Mouse (Mus musculus) cerebellum, adult (tissue): Measurements from ENCODE around the gene Tacc3.

Source experiments
- ATAC-seq: cut with Nextera tagmentation; 2 replicates; pipeline ENCODE4 v1.9.2; 2017; ENCODE audit warnings: mild to moderate bottlenecking, moderate library complexity, mixed read lengths; ENCODE audit not compliant: insufficient number of reproducible peaks, low FRiP score, low TSS enrichment

The Tacc3 gene

DNA sequence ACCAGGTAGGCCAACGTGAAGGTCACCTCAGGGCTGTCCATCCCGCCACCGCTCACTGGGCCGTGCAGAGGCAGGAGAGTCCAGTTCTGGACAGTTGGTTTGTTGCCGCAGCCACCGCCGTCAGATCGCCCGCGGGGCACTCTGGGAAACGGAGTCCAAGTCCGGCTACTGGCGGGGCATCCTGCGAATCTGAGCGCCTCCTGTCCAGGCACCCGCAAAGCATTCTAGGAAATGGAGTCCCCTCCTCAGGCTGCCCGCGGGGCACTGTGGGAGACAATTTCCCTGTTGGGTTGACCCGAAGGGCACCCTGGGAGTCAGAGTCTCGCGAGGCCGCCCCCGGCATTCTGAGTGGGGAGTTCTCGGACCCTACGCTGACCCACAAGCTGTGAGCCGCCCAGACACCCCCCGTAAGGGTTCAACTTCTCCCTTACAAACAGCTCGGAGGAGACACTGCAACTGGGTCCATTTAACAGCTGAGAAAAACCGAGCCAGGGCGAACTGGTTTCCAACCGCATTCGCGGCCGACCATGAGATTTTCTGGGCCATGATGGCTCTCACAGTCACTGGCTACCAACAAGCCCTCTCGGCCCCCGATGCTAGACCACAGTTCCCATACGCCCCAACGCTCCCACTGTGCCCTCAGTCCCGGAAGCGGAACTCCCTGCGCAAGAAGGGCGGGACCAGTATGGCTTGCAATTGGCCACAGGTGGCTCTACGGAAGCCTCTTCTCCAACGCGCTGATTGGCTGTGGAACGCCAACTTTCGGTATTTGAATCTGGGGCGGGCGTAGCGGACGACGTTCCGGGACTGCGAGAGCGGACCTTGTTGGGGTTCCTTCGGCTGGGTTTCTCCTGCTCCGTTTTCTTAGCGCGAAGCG, at the start of gene Tacc3, which contains the start of gene Tmem129:
TSS of gene Tacc3 (plus strand) at position 342 of the 877 bp plus-strand sequence.
TSS of gene Tmem129 (minus strand) at position 630 of the 877 bp plus-strand sequence.
- peak; percentile 93 for ATAC-seq

DNA sequence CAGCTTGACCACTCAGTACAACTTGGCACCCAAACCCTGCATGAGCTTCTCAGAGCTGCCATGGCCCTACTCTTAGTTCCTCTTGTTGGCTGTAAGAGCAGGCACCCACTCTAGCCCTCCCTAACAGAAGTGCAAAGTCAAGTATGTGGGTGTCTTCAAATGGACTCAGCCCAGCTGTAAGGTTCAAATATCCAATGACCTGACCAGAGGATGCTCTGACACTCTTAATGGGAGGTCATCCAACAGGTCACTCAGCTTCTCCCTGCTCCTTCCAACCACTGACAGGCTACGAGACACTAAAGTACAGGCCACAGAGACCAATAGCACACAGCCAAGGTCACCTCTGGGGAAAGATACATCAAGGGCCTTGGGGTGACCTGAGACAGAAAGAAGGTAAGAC, 48.7 kb upstream of the Tacc3 start:
- ATAC-seq: no peak

DNA sequence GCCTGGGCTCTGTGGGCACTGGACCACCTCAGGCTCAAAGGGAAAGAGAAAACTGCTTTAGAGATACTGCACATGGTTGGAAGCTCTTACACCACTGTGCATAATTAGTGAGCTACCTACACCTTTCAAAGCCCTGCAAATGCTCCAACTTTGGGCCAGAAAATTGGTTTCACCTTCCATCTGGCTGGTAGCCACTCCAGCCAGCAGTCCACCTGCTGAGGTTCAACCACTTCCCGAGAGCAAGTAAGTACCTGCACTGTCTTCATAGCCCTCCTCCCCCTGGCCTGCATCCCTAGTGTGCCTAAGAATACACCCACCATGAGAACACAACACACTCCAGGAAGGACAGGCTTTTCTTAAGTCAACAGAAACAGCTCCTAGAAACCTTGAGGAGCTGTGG, 46.1 kb upstream of the Tacc3 start:
- peak; percentile 33; the same call in 1 of the 2 replicates for ATAC-seq

DNA sequence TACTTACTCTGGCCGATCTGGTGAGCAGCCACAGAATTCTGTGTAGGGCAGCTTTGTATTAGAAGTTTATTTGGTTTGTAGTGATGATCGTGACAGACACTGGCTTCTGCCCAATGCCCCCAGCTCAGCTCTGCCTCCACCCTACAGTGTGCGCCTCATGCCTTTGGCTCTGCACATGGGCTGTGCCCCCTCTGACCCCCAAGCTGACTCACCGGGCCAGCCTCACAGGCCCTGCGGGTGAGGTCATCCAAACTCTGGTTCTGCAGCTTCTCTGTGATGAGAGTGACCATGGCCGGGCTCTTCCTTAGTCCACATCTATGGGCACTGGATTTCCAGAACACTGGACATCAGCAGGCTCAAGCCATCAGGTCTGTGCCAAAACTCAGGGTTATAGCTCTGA, 43.5 kb upstream of the Tacc3 start:
- no peak for ATAC-seq

DNA sequence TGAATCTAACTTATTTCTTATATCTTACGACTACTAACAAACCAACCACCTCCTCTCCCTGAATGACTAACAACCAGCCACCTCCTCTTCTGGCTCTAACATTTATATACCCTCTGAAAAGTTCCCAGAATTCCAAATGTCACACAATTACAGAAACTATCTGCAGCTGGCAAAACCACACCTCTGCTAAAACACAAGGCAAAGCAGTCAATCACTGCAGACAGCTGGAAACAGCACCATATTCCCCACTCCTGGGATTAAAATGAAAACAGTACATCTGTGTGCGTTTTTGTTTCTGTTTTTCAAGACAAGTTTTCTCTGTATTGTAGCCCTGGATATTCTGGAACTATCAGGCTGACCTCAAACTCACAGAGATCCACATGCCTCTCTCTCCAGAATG, 35.3 kb upstream of the Tacc3 start:
- no peak for ATAC-seq

DNA sequence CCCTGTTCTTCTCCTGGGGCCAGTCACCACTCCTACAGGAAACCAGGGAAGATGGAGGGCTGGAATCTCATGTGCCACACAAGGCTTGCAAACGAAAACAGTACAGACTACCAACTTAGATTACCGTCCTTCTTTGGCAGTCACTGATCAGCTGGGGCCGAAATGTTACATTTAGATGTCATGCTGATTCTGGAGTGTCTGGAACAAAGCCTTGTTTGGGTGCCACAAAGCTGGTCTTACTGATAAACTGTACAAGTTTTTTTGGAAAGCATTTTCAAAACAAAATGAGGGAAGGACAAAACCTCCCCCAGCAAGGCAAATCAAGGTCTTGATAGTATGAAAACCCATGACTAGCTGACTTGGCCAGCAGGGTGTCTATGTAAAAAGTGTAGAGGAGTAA, 34.2 kb upstream of the Tacc3 start:
- ATAC-seq: no peak

DNA sequence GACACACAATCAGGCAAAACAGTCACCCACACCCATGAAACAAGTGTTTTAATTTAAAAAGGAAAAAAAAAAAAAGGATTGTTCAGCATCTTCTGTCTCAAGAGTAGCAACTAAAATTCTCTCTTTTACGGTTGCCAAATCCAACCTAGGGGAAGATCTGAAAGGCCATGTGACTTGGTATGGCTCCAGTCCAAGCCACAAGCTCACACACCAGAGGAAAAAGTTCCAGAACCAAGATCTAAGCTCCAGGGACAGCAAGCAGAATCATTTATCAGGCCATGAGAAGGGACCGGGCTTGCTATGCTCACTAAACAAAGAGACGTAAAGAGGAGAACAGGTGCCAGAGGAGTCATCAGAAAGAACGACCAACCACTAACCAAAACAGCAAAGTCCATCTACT, 30.0 kb upstream of the Tacc3 start:
- ATAC-seq: no peak

DNA sequence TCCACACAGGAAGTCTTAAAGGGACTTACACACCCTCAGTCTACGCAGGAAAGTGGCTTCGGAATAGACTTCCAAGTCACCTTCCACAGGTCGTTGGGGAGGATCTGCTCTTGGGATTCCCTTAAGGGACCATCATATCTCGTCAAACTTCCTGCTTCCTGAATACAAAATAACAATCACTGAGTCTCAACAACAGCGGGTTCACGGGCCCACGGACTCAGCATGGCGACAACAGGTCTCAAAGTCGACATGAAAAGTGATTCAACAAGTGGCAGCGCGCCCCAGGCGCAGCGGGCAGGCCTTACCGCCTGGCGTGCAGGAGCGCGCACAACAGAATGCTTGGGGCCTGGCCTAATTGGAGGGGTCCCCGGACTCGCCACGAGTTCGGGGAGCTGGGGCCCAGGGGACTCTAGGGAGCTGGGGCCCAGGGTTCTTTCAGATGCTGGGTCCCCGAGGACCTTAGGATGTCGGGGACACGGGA, 29.1 kb upstream of the Tacc3 start:
- ATAC-seq: no peak

DNA sequence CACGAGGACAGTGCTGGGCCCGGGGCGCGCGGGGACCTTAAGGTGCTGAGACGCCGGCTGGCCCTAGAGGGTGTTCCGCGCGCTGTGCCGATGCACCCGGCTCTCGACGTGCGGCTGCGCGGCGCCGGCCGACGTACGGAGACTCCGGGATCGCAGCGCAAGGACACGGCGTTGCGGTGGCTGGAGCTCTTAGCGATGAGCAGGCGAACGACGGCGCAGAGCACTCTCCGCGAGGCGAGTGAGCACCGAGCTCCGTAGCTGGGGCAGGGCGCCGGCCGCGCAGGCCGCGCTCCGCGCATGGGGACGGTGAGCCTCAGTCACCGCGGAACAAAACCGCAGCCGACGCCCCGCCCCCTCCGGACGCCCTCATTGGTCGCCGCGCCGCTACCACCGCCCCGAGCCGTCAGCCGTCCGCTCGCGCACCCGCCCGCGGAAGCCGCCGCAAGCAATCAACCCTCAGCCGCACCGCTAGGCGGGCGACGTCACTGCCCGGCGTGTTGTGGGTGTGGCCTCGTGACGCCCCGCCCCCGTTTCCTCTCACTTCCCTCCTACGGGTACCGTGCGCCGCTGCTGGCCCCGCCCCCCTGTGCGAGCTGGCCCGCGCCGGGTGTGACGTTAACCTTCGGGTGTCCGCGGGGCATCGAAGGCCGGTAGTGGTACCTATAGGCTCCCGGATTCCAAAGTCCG, 28.5 kb upstream of the Tacc3 start, which contains the start of the genes Fam53a and Gm9903:
TSS of gene Fam53a (minus strand) at position 335 of the 687 bp plus-strand sequence.
TSS of gene Gm9903 (plus strand) at position 625 of the 687 bp plus-strand sequence.
- peak; percentile 95 for ATAC-seq

DNA sequence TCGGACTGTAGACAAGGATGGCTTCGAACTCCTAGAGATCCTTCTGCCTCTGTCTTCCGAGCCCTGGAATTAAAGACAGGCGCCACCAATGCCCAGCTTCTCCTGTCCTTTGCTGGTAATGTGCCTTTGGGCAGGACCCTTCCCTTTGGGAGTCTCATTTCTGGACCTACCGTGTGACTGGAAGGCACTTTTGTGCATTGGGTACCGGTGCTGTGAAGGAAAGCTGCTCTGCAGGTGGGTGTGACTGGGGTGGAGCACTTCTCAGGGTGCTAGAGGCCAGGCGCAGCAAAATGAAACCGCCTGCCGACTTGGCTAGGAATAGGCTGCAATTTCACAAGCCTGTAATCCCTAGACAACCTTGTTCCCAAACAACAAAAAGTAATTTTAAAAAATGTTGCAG, 27.9 kb upstream of the Tacc3 start:
- ATAC-seq: 0 out of 2 replicates have a peak, but pooled peaks have one; percentile 33

DNA sequence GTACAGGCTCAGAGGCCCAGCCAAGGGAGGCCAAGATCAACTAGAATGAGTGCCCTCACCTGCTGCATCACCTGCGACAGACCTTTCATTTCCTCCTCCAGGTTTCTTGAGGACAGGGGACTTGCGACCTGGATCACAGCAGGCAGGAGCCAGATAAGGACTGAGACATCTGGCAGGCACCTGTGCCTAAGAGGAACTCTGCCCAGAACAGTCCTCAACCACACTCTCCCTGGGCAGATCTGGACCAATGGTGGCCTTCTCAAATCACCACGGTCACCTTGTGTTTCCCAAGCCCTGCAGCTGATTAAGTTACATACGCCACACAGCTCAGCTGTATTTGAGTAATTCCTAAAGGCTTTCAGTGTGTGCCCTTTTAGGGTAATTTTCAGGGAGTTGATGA, 27.3 kb upstream of the Tacc3 start:
- no peak for ATAC-seq

DNA sequence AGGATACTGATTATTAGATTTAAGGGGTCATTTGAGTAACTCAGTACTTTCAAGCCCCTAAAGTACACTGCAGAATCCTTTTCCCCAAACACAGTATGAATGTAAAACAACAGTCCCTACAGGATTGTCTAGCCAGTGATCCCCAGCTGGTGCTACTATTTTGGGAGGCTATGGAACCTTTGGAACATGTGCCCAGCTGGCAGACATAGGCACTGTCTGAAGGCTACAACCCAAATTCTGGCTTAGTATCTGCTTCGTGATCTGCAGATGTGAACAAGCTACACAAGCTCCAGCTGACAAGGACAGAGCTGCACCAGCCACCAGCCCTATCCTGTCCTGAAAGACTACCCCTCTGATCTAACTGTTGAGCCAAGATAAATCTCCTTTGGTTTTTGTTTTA, 25.4 kb upstream of the Tacc3 start:
- no peak for ATAC-seq

DNA sequence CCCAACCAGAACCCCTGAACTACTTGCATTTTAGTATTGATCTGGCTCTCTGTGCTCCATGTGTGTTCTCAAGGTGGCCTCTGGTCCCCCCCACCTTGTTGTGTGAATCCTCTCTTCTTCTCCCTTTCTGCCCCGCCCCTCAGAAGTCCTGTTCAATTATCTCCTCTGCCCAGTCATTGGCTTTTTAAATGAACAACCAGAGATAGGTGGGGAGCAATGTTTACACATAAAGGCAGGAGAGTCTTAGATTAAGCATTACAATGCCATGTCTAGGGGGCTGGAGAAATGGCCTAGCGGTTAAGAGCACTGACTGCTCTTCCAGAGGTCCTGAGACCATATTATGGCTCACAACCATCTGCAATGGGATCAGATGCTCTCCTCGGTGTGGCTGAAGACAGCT, 22.6 kb upstream of the Tacc3 start:
- no peak for ATAC-seq

DNA sequence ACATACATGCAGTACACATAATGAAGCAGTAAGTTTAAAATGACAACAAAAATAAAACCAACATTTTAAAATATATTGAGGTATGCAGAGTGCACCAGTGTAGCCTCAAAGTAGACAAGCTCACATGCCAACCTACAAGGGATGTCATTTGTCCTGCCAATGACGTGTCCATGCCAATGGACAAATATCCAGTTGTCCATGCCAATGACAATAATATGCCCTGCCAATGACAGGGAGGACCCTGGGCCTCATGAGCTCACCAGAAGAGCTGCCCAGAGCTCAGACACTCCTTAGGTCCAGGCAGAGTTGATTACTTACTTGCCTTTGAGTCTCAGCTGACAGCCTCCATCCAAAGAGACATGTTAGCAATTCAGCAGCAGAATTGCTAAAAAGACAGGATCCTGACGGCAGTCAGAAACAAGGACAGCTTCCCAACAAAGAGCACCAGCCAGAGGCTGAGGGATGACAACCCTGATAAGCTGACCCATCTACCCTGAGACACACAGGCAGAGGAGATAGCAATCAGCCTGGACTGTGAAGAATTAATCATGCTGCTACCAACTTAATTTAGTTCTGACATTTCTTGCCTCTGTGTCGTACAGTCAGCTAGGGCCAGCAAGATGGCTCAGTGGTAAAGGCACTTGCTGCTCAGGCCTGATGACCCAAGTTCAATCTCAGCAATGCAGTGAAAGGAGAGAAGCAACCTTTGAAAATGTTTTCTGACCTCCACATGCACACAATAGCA, 20.1 kb upstream of the Tacc3 start:
- ATAC-seq: no peak

DNA sequence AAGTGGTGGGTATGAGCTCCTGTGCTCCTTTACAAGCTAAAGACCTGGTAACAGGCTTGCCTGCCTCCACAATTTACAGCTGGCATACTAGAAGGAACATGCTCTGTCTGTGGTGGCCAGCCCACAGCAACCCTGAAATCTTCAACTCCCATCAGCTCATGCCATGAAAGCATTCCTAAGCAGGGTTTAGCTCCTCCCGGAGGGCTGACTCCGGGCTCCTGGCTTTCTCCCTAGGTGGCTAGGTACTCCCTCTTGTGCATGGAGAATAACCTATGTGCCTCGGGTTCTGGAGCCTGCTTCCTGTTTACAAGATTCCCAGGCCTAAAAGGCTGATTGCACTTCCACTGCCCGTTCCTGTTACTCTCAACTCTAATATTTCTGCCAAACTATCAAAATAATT, 19.1 kb upstream of the Tacc3 start:
- ATAC-seq: no peak

DNA sequence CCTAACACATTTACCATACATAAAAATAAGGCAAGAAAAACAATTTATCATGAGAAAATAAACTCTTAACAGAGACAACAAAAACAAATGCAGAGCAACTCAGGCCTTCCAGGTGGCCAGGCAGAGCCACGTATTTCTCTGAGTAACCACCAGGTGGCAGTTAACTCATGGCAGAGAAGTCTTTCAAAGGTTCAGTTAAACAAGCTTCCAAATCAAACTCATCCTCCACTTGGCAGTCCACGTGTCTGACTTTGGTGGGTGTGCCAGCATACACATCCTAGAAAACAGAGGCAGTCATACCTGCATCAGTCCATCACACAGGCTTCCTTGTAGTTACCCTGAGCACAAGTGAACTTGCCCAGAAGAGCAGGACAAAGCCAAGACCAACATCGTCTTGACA, 17.3 kb upstream of the Tacc3 start:
- ATAC-seq: no peak

DNA sequence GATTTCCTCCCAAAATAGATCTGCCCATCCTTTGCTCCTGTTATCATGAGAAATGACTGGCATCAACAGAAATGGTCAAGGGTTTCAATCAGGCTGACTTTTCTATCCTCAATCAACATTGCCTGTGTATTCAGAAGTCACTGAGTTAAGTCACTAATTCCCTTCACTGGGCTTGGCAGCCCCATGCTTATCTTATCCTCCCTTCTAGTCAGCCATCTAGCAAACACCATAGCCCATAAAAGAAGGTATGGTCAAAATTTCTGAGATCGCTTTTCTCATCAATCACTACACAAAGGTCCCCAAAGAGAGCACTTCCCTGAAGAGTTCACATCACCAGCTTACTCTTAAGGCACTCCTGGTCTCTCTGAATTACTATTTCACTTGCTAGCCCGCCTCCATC, 6.9 kb upstream of the Tacc3 start:
- ATAC-seq: no peak

DNA sequence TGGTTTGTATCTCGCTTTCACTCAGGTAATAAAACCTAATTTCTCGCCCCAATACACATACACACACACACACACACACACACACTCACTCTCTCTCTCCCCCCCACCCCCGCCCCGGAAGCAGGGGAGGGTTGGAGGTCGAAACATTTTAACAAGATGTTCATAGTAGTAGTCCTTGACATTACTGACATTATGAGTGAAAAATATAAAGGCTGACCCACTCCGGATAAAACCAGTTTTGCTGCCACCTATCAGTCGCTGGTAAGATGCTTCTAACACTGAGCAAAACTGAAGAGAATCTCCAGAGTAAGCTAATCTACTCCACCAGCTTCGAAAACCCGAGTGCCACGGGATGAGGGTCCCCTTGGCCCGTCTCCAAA, 6.4 kb upstream of the Tacc3 start:
- 0 out of 2 replicates have a peak, but pooled peaks have one; percentile 0 for ATAC-seq

DNA sequence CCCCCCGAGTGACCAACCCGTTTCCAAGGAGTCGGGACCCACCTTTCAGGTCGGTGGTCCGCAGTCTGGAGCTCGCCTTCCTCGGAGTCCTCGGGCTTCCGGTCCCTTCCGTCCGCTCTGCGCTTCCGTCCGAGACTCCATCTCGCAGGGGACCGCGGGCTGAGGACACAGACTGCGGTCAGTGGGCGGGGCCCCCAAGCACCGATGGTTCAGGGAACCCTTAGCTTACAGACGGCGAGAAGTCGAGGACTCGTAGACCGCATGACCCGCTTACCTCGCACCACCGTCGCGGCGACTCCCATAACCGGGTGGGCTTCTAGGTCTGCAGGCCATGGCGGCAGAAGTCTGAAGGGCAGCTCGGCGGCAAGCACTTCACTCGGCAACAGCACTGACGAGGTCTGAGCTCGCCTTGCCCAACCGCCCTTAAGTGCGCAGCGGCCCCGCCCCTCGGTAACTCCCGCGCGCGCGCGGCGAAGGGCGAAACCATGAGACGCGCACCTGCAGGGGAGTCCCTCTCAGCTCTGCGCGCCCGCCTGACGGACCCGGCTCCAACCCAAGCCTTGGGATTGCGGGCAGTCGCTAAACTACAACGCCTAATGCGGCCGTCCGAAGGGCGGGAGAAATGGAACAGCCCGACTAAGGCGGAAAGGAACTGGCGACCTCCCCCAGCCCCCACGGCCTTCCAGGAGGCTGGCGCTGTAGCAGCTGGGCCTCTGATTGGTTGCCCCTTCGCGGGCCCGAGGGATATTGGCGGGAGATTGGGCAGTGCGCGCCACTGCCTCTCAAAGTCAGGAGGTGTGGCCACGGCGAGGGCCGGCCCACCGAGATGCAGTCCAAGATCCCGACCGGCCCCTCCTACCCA, 5.8 kb upstream of the Tacc3 start, which contains the start of gene Slbp:
TSS of gene Slbp (minus strand) at position 654 of the 862 bp plus-strand sequence.
- ATAC-seq: peak; percentile 91

DNA sequence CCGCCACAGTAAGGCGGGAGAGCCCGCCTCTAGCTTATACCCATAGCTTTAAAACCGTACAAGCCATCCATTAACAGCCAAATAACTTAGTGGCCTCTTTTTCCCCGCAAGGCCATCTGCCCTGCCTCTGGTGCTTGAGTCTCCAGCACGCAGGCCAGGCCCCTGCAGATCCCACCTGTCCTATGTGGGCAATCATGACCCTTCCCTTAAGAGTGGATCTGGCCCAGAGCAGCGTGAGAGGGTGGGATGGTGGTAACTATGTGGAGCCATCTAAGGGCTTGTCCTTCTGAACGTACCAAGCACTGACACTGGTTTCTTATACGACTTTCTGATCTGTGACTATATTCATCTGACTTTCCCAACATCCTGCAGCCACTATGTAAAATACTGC, 5.2 kb upstream of the Tacc3 start:
- ATAC-seq: no peak; the same call in 1 of the 2 replicates
